Mouse (Mus musculus) kidney, embryonic 16.5 days (tissue): ENCODE results near the gene Dad1. TPM values are rescaled to one million over a fixed set of nuclear protein-coding genes. Genes with fewer than 3 reads are reported as not detected.
A peak's percentile ranks its signal among the peaks of the same experiment; 100 is the strongest.
"Not testable (repeated sequence)": the region's sequence is repeated elsewhere in the genome, so short reads cannot be mapped to it uniquely, and the experiment has no call there.

Experiments
- ATAC-seq: fragments of 200-750 bp; cut with Nextera tagmentation; 2 replicates; pipeline ENCODE4 v1.8.0; 2017; ENCODE audit warnings: moderate TSS enrichment; ENCODE audit not compliant: low FRiP score, low TSS enrichment
- H3K27ac ChIP-seq: fragments of 300-500 bp; sonication (generic); 2 replicates; pipeline ENCODE4 v1.5.1; 2014; ENCODE audit warnings: low read length
- H3K27me3 ChIP-seq: fragments of 300-500 bp; sonication (generic); 2 replicates; pipeline ENCODE4 v1.6.1; 2014; ENCODE audit warnings: low read length, control low read depth, mixed read lengths; ENCODE audit not compliant: insufficient read depth
- H3K36me3 ChIP-seq: fragments of 300-500 bp; sonication (generic); 2 replicates; pipeline ENCODE4 v1.6.1; 2014; ENCODE audit warnings: low read length, control low read depth, mixed read lengths; ENCODE audit not compliant: insufficient read depth
- H3K4me1 ChIP-seq: fragments of 300-500 bp; sonication (generic); 2 replicates; pipeline ENCODE4 v1.6.1; 2014; ENCODE audit warnings: low read length, control low read depth, mixed read lengths; ENCODE audit not compliant: insufficient read depth
- H3K4me2 ChIP-seq: fragments of 300-500 bp; sonication (generic); replicated peaks from 2 replicates; pipeline ENCODE4 v1.6.1; 2014; ENCODE audit warnings: low read depth, low read length
- H3K4me3 ChIP-seq: fragments of 300-500 bp; sonication (generic); 2 replicates; pipeline ENCODE4 v1.5.1; 2014; ENCODE audit warnings: mild to moderate bottlenecking, low read length
- H3K9ac ChIP-seq: fragments of 300-500 bp; sonication (generic); replicated peaks from 2 replicates; pipeline ENCODE4 v1.6.1; 2014; ENCODE audit warnings: low read length
- H3K9me3 ChIP-seq: fragments of 300-500 bp; sonication (generic); 2 replicates; pipeline ENCODE4 v1.6.1; 2016; ENCODE audit warnings: low read length, control low read depth
- WGBS: fragments of 180-500 bp; shearing (Covaris S2); extraction: QIAGEN DNeasy Blood & Tissue Kit; methylation state at CpG from one replicate; pipeline ENCODE4 v1.1.7; 2014; 5-methylcytosine and 5-hydroxymethylcytosine counted together
- polyA plus RNA-seq: library from polyadenylated mRNA; unstranded; fragments of >200 nt; fragmentation: Nextera tagmentation; extraction: Ambion mirVana; gene quantifications from 2 replicates; pipeline ENCODE4 v1.2.1, GENCODE M21; 2015

The Dad1 gene
- polyA plus RNA-seq, 1 experiment from 2014 or later, result 422 TPM

DNA sequence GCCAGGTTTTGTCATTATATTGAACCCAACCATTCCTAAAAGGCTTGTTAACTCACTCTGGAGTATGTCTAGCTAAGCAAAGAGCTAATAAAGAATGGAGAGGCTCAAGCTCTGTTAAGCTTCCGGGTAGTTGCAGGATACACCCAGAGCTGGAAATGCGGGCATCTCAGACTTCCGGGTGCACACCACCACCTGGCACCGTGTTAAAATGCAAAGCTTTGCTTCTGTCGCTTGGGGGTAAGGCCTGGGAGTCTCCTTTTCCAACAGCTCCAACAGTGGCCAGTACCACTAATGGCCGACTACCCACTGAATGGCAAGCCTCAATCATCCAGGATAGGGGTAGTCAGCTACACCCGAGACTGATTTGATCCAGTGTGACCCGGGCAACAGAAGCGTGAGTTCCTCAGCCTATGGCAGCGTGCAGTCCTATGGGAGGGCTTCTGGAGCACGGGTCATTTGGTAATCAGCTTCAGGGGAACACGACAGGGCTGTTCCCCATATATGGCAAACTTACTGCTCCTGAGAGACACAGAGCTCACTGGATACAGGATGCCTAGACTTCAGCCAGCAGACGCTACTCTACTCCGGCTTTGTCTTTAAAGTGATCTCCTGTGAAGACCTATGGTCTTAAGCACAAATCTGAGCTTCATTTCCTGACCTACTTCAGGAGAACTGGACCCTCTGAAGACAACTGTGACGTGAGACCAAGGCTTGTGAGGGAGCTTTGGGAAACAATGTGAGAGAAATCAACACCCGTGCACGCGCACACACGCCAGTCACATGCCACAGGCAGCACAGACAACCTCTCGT lies 19.5 kb downstream of the Dad1 start:
- no peaks in the 10 kb centered on the region for H3K27me3 ChIP-seq
- H3K9me3 ChIP-seq, result no peaks in the 10 kb centered on the region
- no peak overlapping the region for H3K4me2 ChIP-seq
- ATAC-seq, result no peak
- H3K9ac ChIP-seq, result 0 out of 2 replicates have a peak overlapping the region, but pooled peaks have one; percentile 2
- peak overlapping the region; percentile 82 for H3K27ac ChIP-seq
- no peak overlapping the region for H3K4me3 ChIP-seq
- 73% methylated on average over 20 of the region's 20 CpGs for WGBS
- peaks cover 8% of the 10 kb centered on the region; the same call in 1 of the 2 replicates for H3K36me3 ChIP-seq
- H3K4me1 ChIP-seq, result peaks cover 27% of the 10 kb centered on the region

DNA sequence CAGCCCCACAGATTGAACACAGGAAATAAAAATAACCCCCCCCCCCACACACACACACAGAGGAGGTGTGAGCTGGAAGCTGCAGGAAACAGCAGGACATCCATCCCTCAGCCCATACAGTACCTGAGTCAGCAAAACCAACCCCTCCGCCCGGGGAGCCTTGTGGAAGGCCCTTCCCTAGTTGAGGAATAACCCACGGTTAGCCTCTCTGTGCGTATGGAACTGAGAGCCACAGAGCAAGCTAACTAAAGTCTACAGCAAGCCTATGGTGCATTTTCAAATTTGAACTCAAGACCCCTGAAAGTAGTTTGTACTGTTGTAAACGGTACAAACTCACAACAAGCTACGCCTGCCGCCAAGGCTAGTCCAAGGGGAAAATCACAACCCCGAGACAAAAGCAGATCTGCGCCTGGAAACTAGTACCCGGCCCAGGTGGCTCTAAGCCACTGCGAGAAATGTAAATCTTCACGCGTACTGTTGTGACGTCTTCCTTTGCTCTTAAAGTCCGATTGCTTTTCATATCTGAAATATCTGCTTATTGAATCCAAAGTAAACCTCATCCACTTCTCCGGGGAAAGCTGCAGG lies 20.3 kb downstream of the Dad1 start:
- Histone ChIP-seq H3K27me3 (no peaks in the 10 kb centered on the region), H3K4me1 (peaks cover 34% of the 10 kb centered on the region), H3K4me3 (no peak overlapping the region), H3K9ac (0 out of 2 replicates have a peak overlapping the region, but pooled peaks have one; percentile 2), H3K4me2 (peak overlapping the region; percentile 8; the same call in 1 of the 2 replicates), H3K36me3 (peaks cover 8% of the 10 kb centered on the region; the same call in 1 of the 2 replicates), H3K9me3 (no peaks in the 10 kb centered on the region), H3K27ac (peak overlapping the region; percentile 82)
- no peak for ATAC-seq
- WGBS, result 57% methylated on average over 16 of the region's 16 CpGs

DNA sequence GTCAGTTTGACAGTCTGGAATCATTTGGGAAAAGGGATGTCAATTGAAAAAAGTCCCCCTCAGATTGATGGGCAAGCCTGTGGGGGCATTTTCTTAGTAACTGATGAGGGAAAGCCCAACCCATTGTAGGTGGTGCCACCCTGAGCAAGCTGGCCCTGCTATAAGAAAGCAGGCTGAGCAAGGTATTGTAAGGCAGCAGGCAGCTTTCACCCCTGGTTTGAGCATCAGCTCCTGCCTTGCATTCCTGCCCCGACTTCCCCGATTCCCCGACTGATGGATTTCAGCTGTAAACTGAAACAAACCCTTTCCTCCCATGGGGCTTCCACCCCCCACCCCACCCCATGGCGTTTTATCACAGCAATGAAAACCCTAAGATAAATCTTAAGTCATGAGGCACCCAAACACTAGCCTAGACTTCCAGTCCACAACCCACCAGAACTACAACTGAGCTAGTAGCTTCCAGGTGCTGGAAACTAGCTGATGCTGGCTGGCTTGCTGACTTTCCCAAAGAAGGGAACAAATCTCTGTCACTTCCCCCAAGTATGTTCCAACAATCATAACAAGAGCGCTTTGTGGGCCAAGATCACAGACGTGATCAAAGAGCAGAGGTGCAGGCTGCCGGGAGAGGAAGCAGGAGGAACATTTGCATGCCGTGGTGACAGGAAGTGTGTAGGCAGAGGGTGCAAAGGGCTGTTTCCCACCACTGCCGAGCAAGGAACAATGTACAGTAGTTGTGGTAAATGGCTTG lies 20.9 kb downstream of the Dad1 start:
- no peaks in the 10 kb centered on the region for H3K27me3 ChIP-seq
- ATAC-seq, result peak; percentile 72; the same call in 1 of the 2 replicates
- H3K4me2 ChIP-seq, result peak overlapping the region; percentile 8; the same call in 1 of the 2 replicates
- H3K36me3 ChIP-seq, result peaks cover 5% of the 10 kb centered on the region; the same call in 1 of the 2 replicates
- no peak overlapping the region for H3K4me3 ChIP-seq
- no peaks in the 10 kb centered on the region for H3K9me3 ChIP-seq
- peaks cover 40% of the 10 kb centered on the region for H3K4me1 ChIP-seq
- H3K9ac ChIP-seq, result no peak overlapping the region; the same call in 1 of the 2 replicates
- peak overlapping the region; percentile 82 for H3K27ac ChIP-seq
- WGBS, result 3% methylated on average over 9 of the region's 9 CpGs

DNA sequence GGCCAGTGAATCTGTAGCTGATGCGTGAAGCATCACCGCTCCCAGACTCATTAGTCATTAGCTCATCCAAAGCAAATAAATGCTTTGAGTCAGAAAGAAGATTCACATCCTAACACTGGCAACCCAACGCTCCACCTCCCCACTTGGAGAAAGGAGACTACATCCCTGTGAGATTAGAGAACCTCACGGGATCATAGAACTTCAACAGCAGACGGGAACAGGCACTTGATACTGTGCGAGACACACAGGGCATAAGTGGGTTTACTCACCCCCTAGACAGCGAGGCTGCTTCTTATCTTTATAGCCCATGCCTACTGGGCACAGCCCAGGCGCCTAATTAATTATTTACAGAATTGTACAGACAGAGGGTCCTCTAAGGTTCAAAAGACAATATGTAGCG lies 21.8 kb downstream of the Dad1 start:
- H3K4me1 ChIP-seq, result peaks cover 49% of the 10 kb centered on the region
- WGBS, result 42% methylated on average over 9 of the region's 9 CpGs
- H3K4me2 ChIP-seq, result no peak overlapping the region

DNA sequence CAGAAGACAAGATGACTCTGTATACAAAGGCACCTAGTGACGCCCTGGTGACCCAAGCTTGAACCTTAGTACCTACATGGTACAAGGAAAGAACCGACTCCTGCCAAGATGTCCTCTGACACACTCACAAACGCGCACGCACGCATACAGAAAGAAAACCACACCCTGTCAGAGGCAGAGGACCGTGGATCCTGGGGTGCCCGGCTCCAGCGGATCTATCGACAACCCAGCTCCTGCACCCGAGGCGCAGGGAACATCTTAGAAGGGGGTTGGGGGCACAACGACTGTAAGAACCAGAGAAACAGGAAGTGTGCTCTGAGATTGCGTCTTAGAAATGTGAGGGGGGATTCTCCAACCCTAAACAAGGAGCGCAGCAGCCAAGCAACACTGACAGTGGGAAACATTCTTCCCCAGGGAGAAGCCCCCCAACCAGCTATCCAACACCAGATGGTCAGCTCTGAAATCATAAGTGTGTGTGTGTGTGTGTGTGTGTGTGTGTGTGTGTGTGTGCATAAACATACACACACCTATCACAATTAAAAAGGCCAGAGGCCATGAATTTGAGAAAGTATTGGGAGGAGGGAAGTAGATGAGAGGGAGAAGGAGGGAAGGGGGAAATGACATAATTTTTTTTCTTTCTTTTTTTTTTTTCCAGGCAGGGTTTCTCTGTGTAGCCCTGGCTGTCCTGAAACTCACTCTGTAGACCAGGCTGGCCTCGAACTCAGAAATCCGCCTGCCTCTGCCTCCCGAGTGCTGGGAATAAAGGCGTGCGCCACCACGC lies 22.5 kb downstream of the Dad1 start:
- Histone ChIP-seq H3K27me3 (no peaks in the 10 kb centered on the region), H3K4me2 (no peak overlapping the region), H3K4me1 (peaks cover 56% of the 10 kb centered on the region), H3K4me3 (no peak overlapping the region), H3K36me3 (peaks cover 4% of the 10 kb centered on the region; the same call in 1 of the 2 replicates), H3K9me3 (no peaks in the 10 kb centered on the region), H3K9ac (no peak overlapping the region), H3K27ac (peak overlapping the region; percentile 35; the same call in 1 of the 2 replicates)
- no peak for ATAC-seq
- 79% methylated on average over 21 of the region's 21 CpGs for WGBS

More for the DNA sequence above, 21.8 kb downstream of the Dad1 start:
- H3K9me3 ChIP-seq, result no peaks in the 10 kb centered on the region
- H3K36me3 ChIP-seq, result peaks cover 4% of the 10 kb centered on the region; the same call in 1 of the 2 replicates
- no peak overlapping the region for H3K4me3 ChIP-seq
- no peaks in the 10 kb centered on the region for H3K27me3 ChIP-seq
- ATAC-seq, result peak; percentile 25
- no peak overlapping the region for H3K9ac ChIP-seq
- peak overlapping the region; percentile 35 for H3K27ac ChIP-seq

DNA sequence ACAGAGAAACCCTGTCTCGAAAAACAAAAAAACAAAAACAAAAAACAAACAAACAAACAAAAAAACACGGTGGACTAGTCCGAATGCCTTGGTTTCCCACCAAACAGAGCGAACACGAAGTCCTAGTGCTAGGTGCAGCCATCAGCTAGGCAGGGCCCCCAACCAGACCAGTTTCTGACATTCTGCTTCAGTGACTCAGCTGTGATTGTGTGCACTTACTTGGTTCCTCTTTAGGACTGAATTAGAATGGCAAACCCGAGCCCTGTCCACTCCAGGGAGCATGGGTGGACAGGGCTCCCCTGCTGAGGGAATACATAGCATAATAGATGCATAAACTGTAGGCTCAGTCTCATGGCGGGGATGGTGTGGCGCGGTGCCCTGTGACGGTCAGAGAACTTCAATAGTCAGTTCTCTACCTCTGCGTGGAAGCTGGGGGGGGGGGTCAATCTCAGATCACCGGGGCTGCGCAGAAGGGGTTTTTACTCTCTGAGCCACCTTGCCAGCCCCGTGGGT lies 23.2 kb downstream of the Dad1 start:
- no peak for ATAC-seq
- no peak overlapping the region for H3K4me2 ChIP-seq

DNA sequence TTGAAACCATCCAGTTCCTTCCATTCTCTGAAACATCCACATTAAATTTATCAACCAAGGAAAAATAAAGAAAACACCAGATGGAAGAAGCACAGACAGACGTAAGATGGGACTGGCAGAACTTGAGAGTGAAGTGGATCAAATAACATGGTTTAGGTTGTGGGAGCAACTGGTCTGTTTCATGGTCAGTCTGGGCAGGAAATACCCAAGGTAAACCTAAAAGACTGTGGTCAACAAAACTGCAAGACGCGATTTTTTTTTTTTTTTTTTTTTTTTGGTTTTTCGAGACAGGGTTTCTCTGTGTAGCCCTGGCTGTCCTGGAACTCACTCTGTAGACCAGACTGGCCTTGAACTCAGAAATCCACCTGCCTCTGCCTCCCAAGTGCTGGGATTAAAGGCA lies 24.1 kb downstream of the Dad1 start:
- H3K4me1 ChIP-seq, result peaks cover 61% of the 10 kb centered on the region
- not testable (repeated sequence) for H3K9ac ChIP-seq, H3K27me3 ChIP-seq, H3K4me3 ChIP-seq, H3K36me3 ChIP-seq, H3K9me3 ChIP-seq, H3K27ac ChIP-seq, ATAC-seq, H3K4me2 ChIP-seq
- 83% methylated on average over 3 of the region's 4 CpGs for WGBS

More for the DNA sequence above, 23.2 kb downstream of the Dad1 start:
- H3K9me3 ChIP-seq, result no peaks in the 10 kb centered on the region
- H3K9ac ChIP-seq, result no peak overlapping the region
- H3K27me3 ChIP-seq, result no peaks in the 10 kb centered on the region
- 83% methylated on average over 14 of the region's 14 CpGs for WGBS
- H3K27ac ChIP-seq, result no peak overlapping the region
- H3K36me3 ChIP-seq, result peaks cover 4% of the 10 kb centered on the region; the same call in 1 of the 2 replicates
- no peak overlapping the region for H3K4me3 ChIP-seq
- H3K4me1 ChIP-seq, result peaks cover 57% of the 10 kb centered on the region

DNA sequence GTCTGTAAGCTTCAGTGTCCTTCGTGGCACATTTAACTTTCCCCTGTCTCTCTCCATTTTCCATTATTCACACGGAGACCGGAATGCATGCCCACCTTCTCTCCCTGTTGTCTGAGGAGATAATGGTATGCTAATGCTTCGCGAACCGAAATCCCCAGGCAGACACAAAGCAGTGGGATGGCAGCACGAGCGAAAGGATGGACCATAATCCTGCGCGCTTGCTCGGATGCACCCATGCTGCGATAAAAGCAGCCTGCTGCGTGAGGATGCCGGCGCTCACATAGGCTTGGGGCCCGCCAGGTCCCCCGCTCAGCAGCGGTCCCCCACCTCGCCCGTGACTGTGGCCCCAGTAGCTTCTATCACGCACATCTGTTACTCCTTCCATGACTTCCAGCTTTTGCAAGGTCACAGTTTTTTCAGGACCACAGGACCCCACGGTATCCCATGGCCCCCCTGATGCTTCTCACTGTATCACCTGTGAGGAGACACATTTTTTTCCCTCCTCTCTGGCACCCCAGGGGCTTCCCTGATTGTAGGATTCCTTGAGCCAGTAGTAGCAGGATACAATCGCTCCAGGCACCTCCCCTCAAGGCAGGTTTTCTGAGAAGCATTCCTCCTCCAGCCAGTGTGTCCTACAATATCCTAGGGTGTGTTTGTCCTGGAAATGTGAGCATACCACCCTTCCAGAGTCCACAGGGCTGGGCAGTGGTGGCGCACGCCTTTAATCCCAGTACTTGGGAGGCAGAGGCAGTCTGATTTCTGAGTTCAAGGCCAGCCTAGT lies 24.8 kb downstream of the Dad1 start:
- WGBS, result 30% methylated on average over 25 of the region's 25 CpGs
- peak overlapping the region; percentile 57 for H3K4me2 ChIP-seq
- peak overlapping the region; percentile 45; the same call in 1 of the 2 replicates for H3K9ac ChIP-seq

More for the DNA sequence above, 24.8 kb downstream of the Dad1 start:
- no peaks in the 10 kb centered on the region for H3K27me3 ChIP-seq
- no peaks in the 10 kb centered on the region for H3K9me3 ChIP-seq
- no peak for ATAC-seq
- H3K4me1 ChIP-seq, result peaks cover 63% of the 10 kb centered on the region
- H3K4me3 ChIP-seq, result peak overlapping the region; percentile 19; the same call in 1 of the 2 replicates
- no peaks in the 10 kb centered on the region for H3K36me3 ChIP-seq
- no peak overlapping the region for H3K27ac ChIP-seq
